Mouse (Mus musculus): ENCODE data around the gene Vmp1. TPM values are rescaled to one million over a fixed set of nuclear protein-coding genes. Genes with fewer than 3 reads are reported as not detected.

Gene Vmp1
- total RNA-seq, 1 experiment, result 107 TPM

DNA sequence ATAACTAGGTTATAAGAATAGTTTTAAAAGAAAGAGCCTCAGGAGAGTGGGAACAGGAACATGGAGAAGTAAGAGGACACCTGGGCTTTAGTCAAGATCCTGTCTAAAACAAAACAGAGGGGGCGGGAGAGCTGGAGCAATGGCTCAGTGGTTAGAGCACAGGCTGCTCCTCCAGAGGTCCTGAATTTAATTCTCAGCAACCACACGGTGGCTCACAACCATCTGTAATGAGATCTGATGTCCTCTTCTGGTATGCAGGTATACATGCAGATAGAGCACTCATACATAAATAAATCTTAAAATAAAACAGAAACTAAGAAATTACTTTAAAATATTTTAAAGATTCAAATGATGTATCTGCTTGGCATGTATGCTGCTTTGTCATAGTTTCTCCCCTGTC, 111.0 kb downstream of the Vmp1 start:
- Histone ChIP-seq H3K9me3 (ENCODE audit: control insufficient read depth, insufficient read depth, low read depth, low read length) (no peaks in the 10 kb centered on the region), H3K9ac (ENCODE audit: insufficient read depth, low read depth, low read length, poor library complexity, severe bottlenecking) (no peak overlapping the region), H3K36me3 (ENCODE audit: control insufficient read depth, insufficient read depth, low read length, poor library complexity, severe bottlenecking) (no peaks in the 10 kb centered on the region), H3K4me3 (ENCODE audit: insufficient read depth in 1 of 2, low read depth in 1 of 2, low read length in 2 of 2, poor library complexity in 1 of 2, severe bottlenecking in 1 of 2) (no peak overlapping the region), H3K4me1 (ENCODE audit: control insufficient read depth in 2 of 2, insufficient read depth in 2 of 2, low read length in 2 of 2, poor library complexity in 1 of 2) (peaks cover 16 to 26% of the 10 kb centered on the region in 2 experiments), H3K27ac (ENCODE audit: insufficient read depth, low read depth, low read length, poor library complexity, severe bottlenecking) (no peak overlapping the region)
- DNase-seq (ENCODE audit: low read depth, low spot score), result no peak
- in situ Hi-C loops (cut with MboI; ENCODE audit: low sequenced_read_pairs in 2 of 2, unreplicated experiment in 2 of 2), result no loop called here
- TF ChIP-seq ZNF384 (IDR thresholded peaks at IDR 0.05; ENCODE audit: low read depth, low read length), result no peak
- no peak for TF ChIP-seq CHD2 (IDR thresholded peaks at IDR 0.05; ENCODE audit: low read depth, low read length)
- no peak for TF ChIP-seq ZC3H11A (IDR thresholded peaks at IDR 0.05; ENCODE audit: borderline replicate concordance, low read depth, low read length)
- TF ChIP-seq MAFK (IDR thresholded peaks at IDR 0.05; ENCODE audit: insufficient read depth, low read depth, low read length), result no peak

DNA sequence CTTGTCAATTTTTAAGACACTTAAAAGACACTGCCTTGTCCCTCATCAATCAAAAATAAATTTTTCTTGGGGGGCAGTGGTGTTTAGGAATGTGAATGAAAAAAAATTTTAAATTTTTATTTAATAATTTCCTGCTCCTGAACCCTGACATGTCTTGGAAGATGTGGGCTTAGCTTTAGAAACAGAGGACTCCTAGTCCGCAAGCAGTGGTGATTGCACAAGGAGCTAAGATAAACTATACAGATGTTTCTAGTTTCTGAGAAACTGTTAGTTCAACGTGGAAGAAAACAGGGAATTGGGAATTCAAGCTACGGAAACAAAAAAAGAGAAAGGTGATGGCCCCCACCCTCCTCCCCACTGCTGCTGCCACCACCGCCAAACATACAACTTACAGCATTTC, 111.8 kb downstream of the Vmp1 start:
- in situ Hi-C loops (cut with MboI; ENCODE audit: low sequenced_read_pairs in 2 of 2, unreplicated experiment in 2 of 2), result no loop called here
- Histone ChIP-seq H3K9me3 (ENCODE audit: control insufficient read depth, insufficient read depth, low read depth, low read length) (no peaks in the 10 kb centered on the region), H3K4me3 (ENCODE audit: insufficient read depth in 1 of 2, low read depth in 1 of 2, low read length in 2 of 2, poor library complexity in 1 of 2, severe bottlenecking in 1 of 2) (no peak overlapping the region), H3K4me1 (ENCODE audit: control insufficient read depth in 2 of 2, insufficient read depth in 2 of 2, low read length in 2 of 2, poor library complexity in 1 of 2) (peaks cover 14 to 21% of the 10 kb centered on the region in 2 experiments), H3K36me3 (ENCODE audit: control insufficient read depth, insufficient read depth, low read length, poor library complexity, severe bottlenecking) (no peaks in the 10 kb centered on the region), H3K9ac (ENCODE audit: insufficient read depth, low read depth, low read length, poor library complexity, severe bottlenecking) (no peak overlapping the region; the same call in 1 of the 2 replicates), H3K27ac (ENCODE audit: insufficient read depth, low read depth, low read length, poor library complexity, severe bottlenecking) (no peak overlapping the region)
- no peak for TF ChIP-seq MAFK (IDR thresholded peaks at IDR 0.05; ENCODE audit: insufficient read depth, low read depth, low read length)
- no peak for TF ChIP-seq HCFC1 (IDR thresholded peaks at IDR 0.05; ENCODE audit: borderline replicate concordance, insufficient read depth, low read length)
- no peak for TF ChIP-seq ZNF384 (IDR thresholded peaks at IDR 0.05; ENCODE audit: low read depth, low read length)
- TF ChIP-seq CHD2 (IDR thresholded peaks at IDR 0.05; ENCODE audit: low read depth, low read length), result no peak
- no peak for TF ChIP-seq ZC3H11A (IDR thresholded peaks at IDR 0.05; ENCODE audit: borderline replicate concordance, low read depth, low read length)
- no peak for DNase-seq (ENCODE audit: low read depth, low spot score)

DNA sequence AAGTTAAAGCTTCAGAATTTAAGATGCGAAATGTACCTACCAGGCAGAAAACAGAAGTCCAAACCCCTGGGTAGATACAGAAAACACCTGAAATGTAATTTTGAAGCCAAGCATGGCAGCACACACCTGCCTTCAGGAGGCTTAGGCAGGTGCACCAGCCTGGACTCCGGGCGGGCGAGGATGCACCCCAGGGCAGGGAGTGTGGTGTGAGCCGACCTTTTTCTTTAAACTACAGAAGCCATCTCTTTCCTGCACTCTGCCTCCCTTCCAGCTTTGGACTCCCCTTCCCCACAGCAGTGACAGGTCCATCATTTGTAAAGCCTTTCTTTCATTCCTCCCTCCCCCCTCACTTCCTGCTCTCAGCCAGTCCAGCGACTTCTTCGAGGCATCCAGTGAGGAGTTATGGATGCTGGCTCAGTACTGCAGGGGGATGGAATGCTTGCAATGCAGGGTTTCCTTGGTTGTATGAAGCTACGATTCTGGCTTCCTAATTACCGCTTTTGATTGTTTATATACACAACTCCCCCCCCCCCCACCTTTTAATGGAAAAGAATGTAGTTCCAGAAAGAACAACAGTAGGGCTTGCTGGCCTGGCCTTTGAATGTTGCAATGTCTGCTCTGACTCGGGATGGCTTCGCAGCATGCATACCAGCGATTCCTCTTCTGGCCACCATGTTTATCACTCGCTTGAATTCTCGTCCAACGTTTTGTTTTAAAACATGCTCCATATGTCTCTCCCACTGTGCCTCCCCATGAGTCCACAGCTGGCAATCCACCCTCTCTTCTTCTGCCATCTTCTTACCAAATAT, 112.4 kb downstream of the Vmp1 start:
- H3K27ac ChIP-seq (ENCODE audit: insufficient read depth, low read depth, low read length, poor library complexity, severe bottlenecking), result no peak overlapping the region; the same call in 1 of the 2 replicates
- no peaks in the 10 kb centered on the region for H3K9me3 ChIP-seq (ENCODE audit: control insufficient read depth, insufficient read depth, low read depth, low read length)
- H3K36me3 ChIP-seq (ENCODE audit: control insufficient read depth, insufficient read depth, low read length, poor library complexity, severe bottlenecking), result no peaks in the 10 kb centered on the region
- H3K9ac ChIP-seq (ENCODE audit: insufficient read depth, low read depth, low read length, poor library complexity, severe bottlenecking), result peak overlapping the region; percentile 21; the same call in 1 of the 2 replicates
- in situ Hi-C loops (cut with MboI; ENCODE audit: low sequenced_read_pairs in 2 of 2, unreplicated experiment in 2 of 2), result no loop called here
- H3K4me3 ChIP-seq (ENCODE audit: insufficient read depth in 1 of 2, low read depth in 1 of 2, low read length in 2 of 2, poor library complexity in 1 of 2, severe bottlenecking in 1 of 2), result no peak overlapping the region
- TF ChIP-seq ZNF384 (IDR thresholded peaks at IDR 0.05; ENCODE audit: low read depth, low read length) (no peak), HCFC1 (IDR thresholded peaks at IDR 0.05; ENCODE audit: borderline replicate concordance, insufficient read depth, low read length) (no peak), MAFK (IDR thresholded peaks at IDR 0.05; ENCODE audit: insufficient read depth, low read depth, low read length) (no peak), ZC3H11A (IDR thresholded peaks at IDR 0.05; ENCODE audit: borderline replicate concordance, low read depth, low read length) (no peak), CHD2 (IDR thresholded peaks at IDR 0.05; ENCODE audit: low read depth, low read length) (no peak)
- no peak for DNase-seq (ENCODE audit: low read depth, low spot score)
- peaks cover 9 to 16% of the 10 kb centered on the region in 2 experiments; a peak in 3 of 4 replicates for H3K4me1 ChIP-seq (ENCODE audit: control insufficient read depth in 2 of 2, insufficient read depth in 2 of 2, low read length in 2 of 2, poor library complexity in 1 of 2)

DNA sequence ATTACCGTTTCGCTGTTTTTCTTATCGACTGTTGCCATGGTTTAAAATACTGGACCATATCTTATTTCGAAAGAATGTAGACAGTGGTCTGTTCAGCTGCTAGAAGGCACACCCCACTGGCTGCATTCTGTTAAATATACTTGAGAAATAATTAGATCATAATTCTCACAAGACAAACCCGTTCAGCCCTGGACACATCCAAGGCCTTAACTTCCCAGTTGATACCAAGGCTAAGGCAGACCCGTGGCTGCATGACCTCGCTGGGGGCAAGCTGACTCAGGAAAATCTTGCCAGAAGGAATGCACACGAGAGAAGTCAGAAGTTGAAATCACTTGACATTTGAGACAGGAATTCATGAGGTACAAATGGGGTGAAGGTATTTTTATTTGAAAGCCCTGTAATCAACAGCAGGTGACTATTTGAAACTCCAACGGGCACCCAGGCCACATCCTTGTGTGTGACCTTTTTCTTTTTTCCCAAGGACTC, 113.3 kb downstream of the Vmp1 start:
- H3K9me3 ChIP-seq (ENCODE audit: control insufficient read depth, insufficient read depth, low read depth, low read length), result no peaks in the 10 kb centered on the region
- in situ Hi-C loops (cut with MboI; ENCODE audit: low sequenced_read_pairs in 2 of 2, unreplicated experiment in 2 of 2), result no loop called here
- no peak for DNase-seq (ENCODE audit: low read depth, low spot score)
- H3K27ac ChIP-seq (ENCODE audit: insufficient read depth, low read depth, low read length, poor library complexity, severe bottlenecking), result no peak overlapping the region
- no peak overlapping the region for H3K4me3 ChIP-seq (ENCODE audit: insufficient read depth in 1 of 2, low read depth in 1 of 2, low read length in 2 of 2, poor library complexity in 1 of 2, severe bottlenecking in 1 of 2)
- no peak overlapping the region for H3K9ac ChIP-seq (ENCODE audit: insufficient read depth, low read depth, low read length, poor library complexity, severe bottlenecking)
- TF ChIP-seq MAFK (IDR thresholded peaks at IDR 0.05; ENCODE audit: insufficient read depth, low read depth, low read length) (0 out of 2 replicates have a peak, but pooled peaks have one; percentile 28), HCFC1 (IDR thresholded peaks at IDR 0.05; ENCODE audit: borderline replicate concordance, insufficient read depth, low read length) (no peak)
- no peaks in the 10 kb centered on the region for H3K36me3 ChIP-seq (ENCODE audit: control insufficient read depth, insufficient read depth, low read length, poor library complexity, severe bottlenecking)
- peaks cover 9 to 12% of the 10 kb centered on the region in 2 experiments; a peak in 3 of 4 replicates for H3K4me1 ChIP-seq (ENCODE audit: control insufficient read depth in 2 of 2, insufficient read depth in 2 of 2, low read length in 2 of 2, poor library complexity in 1 of 2)

Data from ES-E14 (cell line).